Mouse (Mus musculus) embryonic facial prominence, embryonic 15.5 days (tissue): ENCODE measurements around the gene Fam13c. TPM values are rescaled to one million over a fixed set of nuclear protein-coding genes. Genes with fewer than 3 reads are reported as not detected.

Source experiments
- ATAC-seq: fragments of 200-750 bp; cut with Nextera tagmentation; 2 replicates; pipeline ENCODE4 v1.8.0; 2017; ENCODE audit warnings: low read depth, moderate TSS enrichment; ENCODE audit not compliant: insufficient number of reproducible peaks, low FRiP score, low TSS enrichment
- H3K27ac ChIP-seq: fragments of 300-500 bp; sonication (generic); replicated peaks from 2 replicates; pipeline ENCODE4 v1.5.1; 2015; ENCODE audit warnings: mild to moderate bottlenecking, inconsistent platforms
- H3K27me3 ChIP-seq: fragments of 300-500 bp; sonication (generic); 2 replicates; pipeline ENCODE4 v1.6.1; 2015; ENCODE audit warnings: inconsistent platforms
- H3K36me3 ChIP-seq: fragments of 300-500 bp; sonication (generic); 2 replicates; pipeline ENCODE4 v1.6.1; 2015; ENCODE audit warnings: mild to moderate bottlenecking, inconsistent platforms
- H3K4me1 ChIP-seq: fragments of 300-500 bp; sonication (generic); 2 replicates; pipeline ENCODE4 v1.6.1; 2015; ENCODE audit warnings: inconsistent platforms
- H3K4me2 ChIP-seq: fragments of 300-500 bp; sonication (generic); replicated peaks from 2 replicates; pipeline ENCODE4 v1.6.1; 2015; ENCODE audit warnings: mild to moderate bottlenecking, inconsistent platforms
- H3K4me3 ChIP-seq: fragments of 300-500 bp; sonication (generic); replicated peaks from 2 replicates; pipeline ENCODE4 v1.5.1; 2015; ENCODE audit warnings: mild to moderate bottlenecking, inconsistent platforms
- H3K9ac ChIP-seq: fragments of 300-500 bp; sonication (generic); 2 replicates; pipeline ENCODE4 v1.6.1; 2015; ENCODE audit warnings: inconsistent platforms
- H3K9me3 ChIP-seq: fragments of 300-500 bp; sonication (generic); replicated peaks from 2 replicates; pipeline ENCODE4 v1.6.1; 2016; ENCODE audit warnings: inconsistent platforms
- WGBS: fragments of 180-500 bp; shearing (Covaris S2); methylation state at CpG from one replicate; pipeline ENCODE4 v1.1.7; 2015; 5-methylcytosine and 5-hydroxymethylcytosine counted together
- polyA plus RNA-seq: library from polyadenylated mRNA; unstranded; fragments of >200 nt; fragmentation: Nextera tagmentation; extraction: Ambion mirVana; gene quantifications from 2 replicates; pipeline ENCODE4 v1.2.1, GENCODE M21; 2015

Fam13c gene
- polyA plus RNA-seq, 1 experiment from 2014 or later = 13.6 TPM

DNA sequence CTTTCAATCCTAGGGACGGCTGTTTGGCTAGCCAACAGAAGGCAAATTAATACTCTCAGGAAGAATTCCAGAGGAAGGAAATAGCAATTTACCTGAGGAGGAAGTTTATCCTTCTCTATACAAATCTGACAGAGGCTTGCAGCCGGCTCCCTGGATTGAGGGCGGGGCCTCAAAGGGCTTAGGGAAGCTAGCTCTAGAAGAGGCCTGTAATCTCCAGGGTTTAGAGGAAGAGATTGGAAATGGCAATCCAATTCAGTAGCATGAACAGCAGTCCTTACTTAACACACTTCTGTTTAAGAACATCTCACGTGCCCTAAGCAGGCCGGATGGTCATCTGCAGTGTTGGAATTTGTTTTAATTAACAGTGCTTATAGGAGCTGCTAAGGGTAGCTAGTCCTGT, 81.1 kb downstream of the Fam13c start:
- Histone ChIP-seq H3K4me1 (peaks cover 23% of the 10 kb centered on the region), H3K9me3 (0 out of 2 replicates have a peak, but pooled peaks cover 5% of the 10 kb centered on the region), H3K9ac (no peak overlapping the region), H3K36me3 (peaks cover 9% of the 10 kb centered on the region; the same call in 1 of the 2 replicates), H3K4me2 (peak overlapping the region; percentile 92), H3K4me3 (peak overlapping the region; percentile 45), H3K27ac (peak overlapping the region; percentile 59; the same call in 1 of the 2 replicates), H3K27me3 (peaks cover 5% of the 10 kb centered on the region; the same call in 1 of the 2 replicates)
- 24% methylated on average over 5 of the region's 5 CpGs for WGBS
- ATAC-seq = no peak

DNA sequence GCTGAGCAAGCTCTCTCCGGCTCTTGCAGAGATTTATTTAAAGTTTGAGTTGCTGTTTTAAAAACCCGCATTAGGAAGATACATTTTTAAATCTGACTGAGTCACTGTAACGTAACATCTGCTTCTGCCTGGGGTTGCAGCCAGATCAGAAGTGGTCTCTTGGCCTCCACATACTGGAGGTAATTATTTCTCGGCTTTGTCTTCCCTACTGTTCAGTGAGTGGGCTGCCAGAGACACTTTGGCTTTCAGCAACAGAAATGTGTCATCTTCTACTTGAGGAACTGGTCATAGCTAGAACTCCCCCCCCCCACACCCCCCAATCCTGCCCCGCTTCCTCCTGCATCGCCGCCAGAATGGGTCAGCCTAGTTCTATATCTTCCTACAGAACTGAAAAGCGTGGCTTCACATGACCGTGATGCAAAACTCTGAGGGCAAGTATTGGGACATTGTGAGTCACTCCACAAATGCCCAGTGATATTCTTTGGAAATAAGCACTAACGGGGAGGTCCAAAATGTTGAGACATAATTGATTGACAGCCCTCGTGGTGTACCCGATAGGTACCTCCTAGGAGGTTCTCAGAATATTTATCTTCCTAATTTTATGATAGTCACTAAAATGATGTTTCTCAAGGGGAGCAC, 90.0 kb downstream of the Fam13c start:
- Histone ChIP-seq H3K4me3 (no peak overlapping the region), H3K9me3 (0 out of 2 replicates have a peak, but pooled peaks cover 4% of the 10 kb centered on the region), H3K27ac (no peak overlapping the region), H3K4me2 (no peak overlapping the region), H3K4me1 (no peaks in the 10 kb centered on the region), H3K36me3 (peaks cover 5% of the 10 kb centered on the region; the same call in 1 of the 2 replicates), H3K27me3 (no peaks in the 10 kb centered on the region), H3K9ac (no peak overlapping the region)
- 83% methylated on average over 12 of the region's 12 CpGs for WGBS
- no peak for ATAC-seq

DNA sequence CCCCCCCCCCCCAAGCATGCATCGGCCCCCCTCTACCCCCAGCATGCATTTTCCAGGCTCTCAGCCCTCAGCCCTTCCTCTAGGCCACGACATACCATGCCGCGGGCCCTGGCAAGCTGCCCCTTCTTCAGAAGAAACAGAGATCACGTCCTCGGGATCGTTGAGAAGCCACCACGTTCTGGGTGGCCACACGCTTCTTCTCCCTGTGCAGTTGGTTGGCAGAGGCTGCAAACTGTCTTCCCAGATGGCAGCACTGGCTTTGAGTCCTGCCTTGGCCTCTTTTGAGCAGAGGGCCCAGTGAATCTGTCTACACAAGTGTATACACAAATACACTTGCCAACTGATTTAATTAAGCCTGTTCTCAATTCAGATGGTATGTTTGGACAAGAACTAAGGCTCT, 92.0 kb downstream of the Fam13c start:
- H3K36me3 ChIP-seq = no peaks in the 10 kb centered on the region
- WGBS = 66% methylated on average over 9 of the region's 9 CpGs
- H3K27me3 ChIP-seq = no peaks in the 10 kb centered on the region
- no peak overlapping the region for H3K4me2 ChIP-seq
- H3K4me3 ChIP-seq = no peak overlapping the region
- H3K4me1 ChIP-seq = no peaks in the 10 kb centered on the region
- no peaks in the 10 kb centered on the region for H3K9me3 ChIP-seq
- H3K9ac ChIP-seq = no peak overlapping the region
- ATAC-seq = no peak
- no peak overlapping the region for H3K27ac ChIP-seq

DNA sequence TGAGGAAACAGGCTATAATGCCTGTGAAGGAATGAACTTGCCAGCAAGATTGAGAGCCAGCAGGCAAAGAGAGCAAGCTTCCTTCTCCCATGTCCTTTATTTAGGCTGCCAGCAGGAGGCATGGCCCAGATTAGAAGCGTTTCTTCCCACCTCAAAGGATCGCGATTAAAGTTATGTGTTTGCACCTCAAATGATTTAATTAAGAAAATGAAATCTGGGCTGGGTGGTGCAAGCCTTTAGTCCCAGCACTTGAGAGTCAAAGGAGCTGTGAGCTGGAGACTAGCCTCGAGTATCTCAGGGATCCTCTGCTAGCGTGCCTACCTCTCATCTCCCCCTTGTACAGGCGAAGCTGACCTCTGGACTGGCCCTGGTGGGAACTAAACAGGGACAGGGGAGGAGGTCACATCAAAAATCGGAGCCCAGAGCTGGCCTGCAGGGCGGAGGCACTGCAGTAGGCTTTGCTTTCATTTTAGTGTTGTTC, 93.1 kb downstream of the Fam13c start:
- Histone ChIP-seq H3K27me3 (no peaks in the 10 kb centered on the region), H3K27ac (no peak overlapping the region), H3K4me2 (no peak overlapping the region), H3K9ac (no peak overlapping the region), H3K4me1 (no peaks in the 10 kb centered on the region), H3K4me3 (no peak overlapping the region), H3K36me3 (no peaks in the 10 kb centered on the region), H3K9me3 (no peaks in the 10 kb centered on the region)
- 76% methylated on average over 8 of the region's 8 CpGs for WGBS
- ATAC-seq = no peak

DNA sequence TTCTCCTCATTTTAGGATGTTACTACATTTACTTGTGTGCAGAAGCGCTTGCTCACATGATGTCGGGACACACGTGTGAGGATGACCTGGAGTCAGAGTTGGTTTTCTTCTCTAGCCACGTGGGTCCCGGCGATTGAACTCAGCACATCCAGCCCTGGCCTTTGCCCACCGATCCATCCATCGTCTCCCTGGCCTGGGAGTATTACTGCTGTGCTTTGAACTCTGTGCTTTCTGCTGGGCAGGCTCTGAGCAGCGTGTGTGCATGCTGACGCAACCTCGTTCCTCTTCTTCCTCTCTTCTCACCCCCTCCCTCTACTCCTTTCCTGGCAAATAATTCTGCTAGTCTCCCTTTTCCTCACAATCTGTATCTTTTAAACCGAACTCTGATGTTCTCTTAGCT, 93.7 kb downstream of the Fam13c start:
- H3K4me3 ChIP-seq = no peak overlapping the region
- no peak for ATAC-seq
- no peak overlapping the region for H3K9ac ChIP-seq
- H3K9me3 ChIP-seq = no peaks in the 10 kb centered on the region
- WGBS = 91% methylated on average over 12 of the region's 12 CpGs
- no peak overlapping the region for H3K4me2 ChIP-seq
- no peaks in the 10 kb centered on the region for H3K27me3 ChIP-seq
- H3K4me1 ChIP-seq = no peaks in the 10 kb centered on the region
- no peaks in the 10 kb centered on the region for H3K36me3 ChIP-seq
- no peak overlapping the region for H3K27ac ChIP-seq

DNA sequence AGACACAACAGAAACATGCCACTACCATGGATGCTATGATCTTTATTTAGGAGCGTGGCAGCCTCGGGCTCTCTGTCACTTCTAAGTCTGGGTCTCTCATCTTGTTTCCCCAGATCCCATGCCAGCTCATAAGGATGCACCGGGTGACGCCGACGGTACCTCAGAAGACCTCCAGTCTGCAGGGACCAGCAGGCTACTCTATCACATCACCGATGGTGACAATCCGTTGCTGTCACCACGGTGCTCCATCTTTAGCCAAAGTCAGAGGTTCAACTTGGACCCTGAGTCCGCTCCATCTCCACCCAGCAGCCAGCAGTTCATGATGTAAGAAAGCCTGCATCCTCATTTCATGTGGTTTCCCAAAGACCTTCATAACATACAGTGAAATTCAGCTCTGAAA, 94.3 kb downstream of the Fam13c start:
- Histone ChIP-seq H3K4me2 (no peak overlapping the region), H3K27me3 (no peaks in the 10 kb centered on the region), H3K9ac (no peak overlapping the region), H3K27ac (no peak overlapping the region), H3K4me3 (no peak overlapping the region), H3K36me3 (no peaks in the 10 kb centered on the region), H3K4me1 (no peaks in the 10 kb centered on the region), H3K9me3 (no peaks in the 10 kb centered on the region)
- 93% methylated on average over 10 of the region's 10 CpGs for WGBS
- no peak for ATAC-seq

DNA sequence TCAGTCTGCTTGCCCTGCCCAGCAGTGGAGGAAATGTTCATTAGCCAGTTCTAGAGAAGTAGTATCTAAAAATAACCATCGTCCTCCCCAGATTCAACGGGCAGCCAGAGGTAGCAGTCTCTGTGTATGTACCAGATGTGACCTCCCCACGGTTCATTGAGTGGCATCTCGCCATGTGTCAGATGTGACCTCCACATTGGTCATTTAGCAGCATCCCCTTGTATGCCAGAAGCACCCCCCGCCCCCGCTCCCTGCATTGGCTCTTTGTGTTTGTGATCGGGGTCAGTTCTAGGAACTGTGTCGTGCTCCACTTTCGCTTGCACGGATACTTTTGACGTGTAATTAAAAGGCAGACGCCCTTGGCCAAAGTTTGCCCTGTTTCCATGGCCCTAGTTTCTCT, 95.1 kb downstream of the Fam13c start:
- ATAC-seq = no peak
- Histone ChIP-seq H3K4me1 (no peaks in the 10 kb centered on the region), H3K9me3 (no peaks in the 10 kb centered on the region), H3K4me2 (no peak overlapping the region), H3K4me3 (no peak overlapping the region), H3K27me3 (no peaks in the 10 kb centered on the region), H3K36me3 (no peaks in the 10 kb centered on the region), H3K27ac (no peak overlapping the region), H3K9ac (no peak overlapping the region)
- 83% methylated on average over 12 of the region's 12 CpGs for WGBS

DNA sequence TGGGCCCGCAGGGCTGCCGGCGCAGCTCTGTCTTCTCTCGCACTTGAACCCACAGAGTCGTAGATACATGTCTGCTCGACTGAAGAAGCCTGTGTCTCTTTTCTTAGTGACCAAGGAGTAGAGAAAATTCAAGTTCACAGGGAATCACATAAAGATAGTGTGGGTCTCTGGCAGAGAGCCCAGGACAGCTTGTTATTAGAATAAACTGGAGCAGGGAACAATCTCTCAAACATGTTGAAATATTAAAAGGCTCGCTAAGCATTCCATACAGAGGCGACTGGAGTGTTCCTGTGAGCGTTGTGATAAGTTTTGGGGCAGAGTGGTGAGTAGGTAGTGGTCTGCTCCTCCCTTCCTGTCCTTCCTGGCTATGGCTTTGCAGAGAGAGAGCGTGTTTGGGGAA, 97.4 kb downstream of the Fam13c start:
- 92% methylated on average over 10 of the region's 10 CpGs for WGBS
- Histone ChIP-seq H3K4me1 (no peaks in the 10 kb centered on the region), H3K4me2 (no peak overlapping the region)

DNA sequence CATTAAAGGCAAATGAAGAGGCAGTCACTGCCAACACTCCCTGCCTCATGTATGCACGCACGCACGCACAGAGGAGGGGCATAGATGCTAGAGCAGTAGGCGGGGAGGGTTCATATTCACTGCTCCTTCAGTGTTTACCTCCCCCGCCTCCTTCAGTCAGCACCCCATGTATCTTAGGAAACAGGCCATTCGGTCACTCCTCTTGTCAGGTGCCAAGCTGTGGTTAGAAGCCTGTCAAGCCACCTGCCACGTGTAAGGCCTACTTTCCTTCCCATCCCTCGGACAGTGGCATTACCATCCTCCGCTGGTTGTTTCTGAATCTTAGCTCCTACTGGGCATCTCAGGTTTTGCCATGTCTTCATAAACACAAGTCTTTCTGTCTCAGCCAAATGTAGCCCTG, 99.0 kb downstream of the Fam13c start:
- no peaks in the 10 kb centered on the region for H3K4me1 ChIP-seq
- H3K36me3 ChIP-seq = no peaks in the 10 kb centered on the region
- H3K27me3 ChIP-seq = no peaks in the 10 kb centered on the region
- no peak for ATAC-seq
- 96% methylated on average over 9 of the region's 9 CpGs for WGBS
- no peak overlapping the region for H3K4me2 ChIP-seq
- no peak overlapping the region for H3K9ac ChIP-seq
- no peaks in the 10 kb centered on the region for H3K9me3 ChIP-seq
- H3K4me3 ChIP-seq = no peak overlapping the region
- no peak overlapping the region for H3K27ac ChIP-seq

More for the DNA sequence above, 97.4 kb downstream of the Fam13c start:
- Histone ChIP-seq H3K27me3 (no peaks in the 10 kb centered on the region), H3K9ac (no peak overlapping the region), H3K36me3 (no peaks in the 10 kb centered on the region), H3K9me3 (no peaks in the 10 kb centered on the region), H3K27ac (no peak overlapping the region), H3K4me3 (no peak overlapping the region)
- no peak for ATAC-seq

DNA sequence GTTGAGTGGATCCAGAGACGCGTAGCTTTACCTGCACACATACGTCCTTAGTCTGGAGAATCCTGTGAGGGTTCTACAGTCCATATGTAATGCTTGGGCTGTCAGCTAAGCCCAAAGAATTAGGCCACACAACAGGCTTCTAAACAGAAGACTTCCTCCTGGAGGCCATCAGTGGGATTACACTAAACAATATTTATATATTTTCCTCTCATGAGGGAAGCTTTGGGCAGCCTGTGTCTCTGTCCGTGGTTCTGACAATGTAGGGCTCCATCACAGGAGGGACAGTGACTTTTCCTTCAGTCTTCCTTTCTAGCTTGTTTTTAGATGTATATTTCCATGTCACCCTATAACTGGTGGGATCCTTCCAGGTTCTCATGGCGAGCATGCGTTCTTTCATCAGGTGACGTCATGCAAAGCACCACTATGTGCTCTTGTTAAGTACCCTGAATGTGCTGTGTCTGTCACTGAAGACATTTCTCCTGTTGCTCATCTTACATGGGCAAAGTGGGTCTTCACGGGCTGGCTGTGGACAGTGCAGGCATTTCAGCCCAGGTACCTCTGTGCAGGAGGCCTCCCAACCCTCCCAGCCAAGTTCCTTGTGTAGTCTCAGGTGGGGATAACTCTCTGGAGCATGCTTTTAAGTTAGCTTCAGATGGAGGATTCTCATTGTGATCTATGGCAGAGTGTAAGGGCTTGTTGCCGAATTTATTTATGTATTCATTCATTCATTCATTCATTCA, 100.3 kb downstream of the Fam13c start:
- H3K27me3 ChIP-seq = no peaks in the 10 kb centered on the region
- H3K4me1 ChIP-seq = no peaks in the 10 kb centered on the region
- no peaks in the 10 kb centered on the region for H3K36me3 ChIP-seq
- no peak for ATAC-seq
- no peak overlapping the region for H3K4me2 ChIP-seq
- no peak overlapping the region for H3K9ac ChIP-seq
- no peak overlapping the region for H3K27ac ChIP-seq
- 84% methylated on average over 9 of the region's 9 CpGs for WGBS
- no peaks in the 10 kb centered on the region for H3K9me3 ChIP-seq
- H3K4me3 ChIP-seq = no peak overlapping the region

DNA sequence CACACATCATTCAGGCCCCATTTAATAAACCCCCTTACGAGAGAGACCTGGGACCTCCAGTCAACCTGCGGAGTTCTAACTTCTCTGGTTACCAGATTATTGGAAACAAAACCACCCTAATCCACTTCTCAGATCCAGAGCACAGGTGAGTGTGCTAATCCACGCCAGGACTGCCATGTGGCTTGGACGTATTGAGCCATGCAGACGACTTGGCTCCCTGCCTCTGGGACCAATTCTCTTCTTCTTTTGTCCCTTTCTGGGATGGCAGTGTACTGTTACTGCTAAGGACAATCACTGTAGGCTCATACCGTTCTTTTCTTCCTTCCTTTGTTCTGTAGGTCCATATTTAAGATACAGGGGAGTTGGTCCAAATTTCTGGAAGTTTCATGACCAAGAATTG, 102.6 kb downstream of the Fam13c start:
- 69% methylated on average over 6 of the region's 6 CpGs for WGBS
- no peak for ATAC-seq
- H3K9me3 ChIP-seq = no peaks in the 10 kb centered on the region
- H3K4me2 ChIP-seq = no peak overlapping the region
- H3K27me3 ChIP-seq = no peaks in the 10 kb centered on the region
- H3K4me3 ChIP-seq = no peak overlapping the region
- H3K9ac ChIP-seq = no peak overlapping the region
- H3K4me1 ChIP-seq = no peaks in the 10 kb centered on the region
- no peaks in the 10 kb centered on the region for H3K36me3 ChIP-seq
- H3K27ac ChIP-seq = no peak overlapping the region
